Mouse (Mus musculus): ENCODE measurements at regions not wholly inside any gene's neighbourhood (a gene's known extent, or its start where the extent isn't known, plus 50 kb on each side); places are given as distances from the start of the nearest gene placed in this dataset.

GRCm38 (mm10) chr13:102344606-102345269 lies 348.6 kb upstream of the Cd180 start:
- H3K27me3 ChIP-seq (replicated peaks; ENCODE audit: control insufficient read depth, insufficient read depth, low read length) = no peaks in the 10 kb centered on the region
- no peak for TF ChIP-seq POLR2A (IDR thresholded peaks at IDR 0.05; ENCODE audit: low read depth, low read length)
- TF ChIP-seq CTCF (conservative IDR thresholded peaks at IDR 0.05; ENCODE audit: insufficient read depth, insufficient read length, low read depth, low read length) = no peak
- H3K4me1 ChIP-seq (ENCODE audit: control insufficient read depth, insufficient read depth, low read length) = no peaks in the 10 kb centered on the region
- no peak for DNase-seq
- WGBS = 81% methylated on average over 5 of the region's 5 CpGs
- H3K27ac ChIP-seq (ENCODE audit: insufficient read depth, low read depth, low read length) = no peak overlapping the region
- no peak overlapping the region for H3K4me3 ChIP-seq (ENCODE audit: insufficient read depth, low read depth, low read length)
- no peaks in the 10 kb centered on the region for H3K36me3 ChIP-seq (ENCODE audit: control insufficient read depth, insufficient read depth, low read length)

DNA sequence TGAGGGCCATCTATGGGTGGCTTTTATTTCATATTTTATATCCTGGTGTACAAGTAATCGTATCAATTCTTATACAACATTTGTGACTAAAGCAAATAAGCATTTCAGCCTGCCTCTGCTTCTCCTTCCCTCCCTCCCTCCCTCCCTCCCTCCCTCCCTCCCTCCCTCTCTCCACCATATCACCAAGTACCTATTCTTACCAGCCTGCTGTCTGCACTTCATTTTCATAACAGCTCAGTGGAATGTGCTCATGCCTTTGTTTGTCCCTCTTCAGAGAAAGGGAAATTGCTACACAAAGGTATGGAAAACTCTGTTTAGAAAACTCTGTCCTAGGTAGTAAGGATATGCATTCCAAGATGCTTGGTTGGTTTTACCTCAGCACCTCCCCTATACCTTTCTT lies 343.9 kb upstream of the Cd180 start:
- Histone ChIP-seq H3K4me3 (ENCODE audit: insufficient read depth, low read depth, low read length) (no peak overlapping the region), H3K27me3 (replicated peaks; ENCODE audit: control insufficient read depth, insufficient read depth, low read length) (no peaks in the 10 kb centered on the region), H3K27ac (ENCODE audit: insufficient read depth, low read depth, low read length) (no peak overlapping the region), H3K36me3 (ENCODE audit: control insufficient read depth, insufficient read depth, low read length) (no peaks in the 10 kb centered on the region), H3K4me1 (ENCODE audit: control insufficient read depth, insufficient read depth, low read length) (no peaks in the 10 kb centered on the region)
- TF ChIP-seq CTCF (conservative IDR thresholded peaks at IDR 0.05; ENCODE audit: insufficient read depth, insufficient read length, low read depth, low read length) (no peak), POLR2A (IDR thresholded peaks at IDR 0.05; ENCODE audit: low read depth, low read length) (no peak)
- WGBS = 94% methylated on average over 1 of the region's 1 CpGs
- DNase-seq = no peak

DNA sequence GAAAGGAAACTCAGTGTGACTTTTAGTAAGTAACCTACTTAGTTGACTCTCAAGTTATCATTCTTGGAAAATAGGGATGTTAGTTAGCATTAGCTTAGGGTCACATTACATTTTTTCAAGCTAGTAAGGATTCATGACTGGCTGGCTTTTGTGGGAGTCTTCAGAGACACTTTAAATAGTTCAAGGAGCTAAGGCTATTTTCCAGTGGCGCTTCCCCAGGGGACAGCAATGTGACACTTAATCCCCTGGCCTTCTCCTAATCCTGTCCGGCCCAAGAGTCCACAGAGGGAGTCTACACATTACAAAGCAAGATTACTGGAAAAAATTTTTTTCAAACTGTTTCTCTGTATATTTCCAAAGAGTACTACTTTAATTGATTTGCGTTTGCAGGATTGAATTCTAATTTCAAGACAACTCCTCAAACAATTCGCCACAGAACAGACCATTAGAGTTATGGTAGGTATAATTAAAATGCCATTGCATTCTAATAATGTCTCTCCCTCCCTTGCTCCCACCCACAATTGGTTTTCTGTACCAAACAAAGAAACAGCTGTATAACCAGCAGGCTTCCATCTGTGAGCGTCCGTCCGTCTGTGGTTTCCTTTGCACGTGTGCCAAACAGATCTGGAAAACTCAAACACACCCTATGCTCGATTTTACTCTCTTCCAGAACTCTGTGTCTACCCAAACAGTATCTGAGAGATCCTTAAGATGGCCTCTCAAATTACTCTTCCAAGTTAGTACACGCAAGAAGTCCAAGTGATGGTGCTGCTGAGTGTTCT lies 341.1 kb upstream of the Cd180 start:
- H3K4me3 ChIP-seq (ENCODE audit: insufficient read depth, low read depth, low read length) = no peak overlapping the region
- TF ChIP-seq POLR2A (IDR thresholded peaks at IDR 0.05; ENCODE audit: low read depth, low read length) (no peak), CTCF (conservative IDR thresholded peaks at IDR 0.05; ENCODE audit: insufficient read depth, insufficient read length, low read depth, low read length) (no peak)
- peak; percentile 20 for DNase-seq
- H3K27me3 ChIP-seq (replicated peaks; ENCODE audit: control insufficient read depth, insufficient read depth, low read length) = no peaks in the 10 kb centered on the region
- H3K36me3 ChIP-seq (ENCODE audit: control insufficient read depth, insufficient read depth, low read length) = no peaks in the 10 kb centered on the region
- H3K27ac ChIP-seq (ENCODE audit: insufficient read depth, low read depth, low read length) = no peak overlapping the region
- 68% methylated on average over 10 of the region's 10 CpGs for whole genome bisulfite sequencing
- no peaks in the 10 kb centered on the region for H3K4me1 ChIP-seq (ENCODE audit: control insufficient read depth, insufficient read depth, low read length)

GRCm38 (mm10) chr13:102355569-102355968 lies 337.8 kb upstream of the Cd180 start:
- no peak for TF ChIP-seq CTCF (conservative IDR thresholded peaks at IDR 0.05; ENCODE audit: insufficient read depth, insufficient read length, low read depth, low read length)
- TF ChIP-seq POLR2A (IDR thresholded peaks at IDR 0.05; ENCODE audit: low read depth, low read length) = no peak
- H3K36me3 ChIP-seq (ENCODE audit: control insufficient read depth, insufficient read depth, low read length) = no peaks in the 10 kb centered on the region
- H3K4me3 ChIP-seq (ENCODE audit: insufficient read depth, low read depth, low read length) = no peak overlapping the region
- H3K27ac ChIP-seq (ENCODE audit: insufficient read depth, low read depth, low read length) = no peak overlapping the region
- H3K4me1 ChIP-seq (ENCODE audit: control insufficient read depth, insufficient read depth, low read length) = no peaks in the 10 kb centered on the region
- WGBS = 40% methylated on average over 1 of the region's 1 CpGs
- no peaks in the 10 kb centered on the region for H3K27me3 ChIP-seq (replicated peaks; ENCODE audit: control insufficient read depth, insufficient read depth, low read length)
- DNase-seq = peak; percentile 38

DNA sequence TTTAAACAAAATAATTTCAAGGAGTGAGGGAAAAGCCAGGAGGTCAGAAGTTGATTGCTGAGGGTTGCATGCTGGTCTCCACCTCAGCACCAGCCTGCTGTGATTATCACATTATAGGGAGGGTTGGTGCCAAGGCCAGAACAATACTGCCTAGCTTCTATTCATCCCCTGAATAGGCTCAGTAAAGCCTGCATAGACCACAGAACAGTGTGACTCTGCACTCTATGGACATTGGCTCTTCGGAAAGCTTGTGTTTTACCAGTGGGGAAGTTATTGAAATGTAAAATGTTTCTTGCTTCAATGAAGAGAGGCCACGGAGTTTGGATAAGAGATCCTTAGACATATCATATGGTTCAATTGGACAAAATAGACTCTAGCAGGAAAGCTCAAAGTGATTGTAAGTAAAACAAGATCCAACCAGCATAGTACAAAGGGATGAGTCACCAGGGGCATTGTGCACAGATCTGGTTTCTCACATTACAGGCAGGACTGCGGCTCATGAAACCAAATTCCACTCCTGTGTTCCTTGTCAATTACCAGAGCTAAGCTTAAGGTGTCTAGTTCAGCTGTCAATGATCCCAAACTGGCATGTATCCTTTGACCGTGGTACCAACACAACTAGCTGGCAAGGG lies 320.8 kb upstream of the Cd180 start:
- H3K4me3 ChIP-seq (ENCODE audit: insufficient read depth, low read depth, low read length) = no peak overlapping the region
- H3K36me3 ChIP-seq (ENCODE audit: control insufficient read depth, insufficient read depth, low read length) = no peaks in the 10 kb centered on the region
- DNase-seq = no peak
- H3K27ac ChIP-seq (ENCODE audit: insufficient read depth, low read depth, low read length) = no peak overlapping the region
- WGBS = 60% methylated on average over 4 of the region's 4 CpGs
- TF ChIP-seq POLR2A (IDR thresholded peaks at IDR 0.05; ENCODE audit: low read depth, low read length) = no peak
- no peaks in the 10 kb centered on the region for H3K27me3 ChIP-seq (replicated peaks; ENCODE audit: control insufficient read depth, insufficient read depth, low read length)
- no peaks in the 10 kb centered on the region for H3K4me1 ChIP-seq (ENCODE audit: control insufficient read depth, insufficient read depth, low read length)

GRCm38 (mm10) chr13:102380667-102381066 lies 312.7 kb upstream of the Cd180 start:
- H3K27ac ChIP-seq (ENCODE audit: insufficient read depth, low read depth, low read length) = no peak overlapping the region
- no peaks in the 10 kb centered on the region for H3K27me3 ChIP-seq (replicated peaks; ENCODE audit: control insufficient read depth, insufficient read depth, low read length)
- H3K36me3 ChIP-seq (ENCODE audit: control insufficient read depth, insufficient read depth, low read length) = no peaks in the 10 kb centered on the region
- H3K4me3 ChIP-seq (ENCODE audit: insufficient read depth, low read depth, low read length) = no peak overlapping the region
- no peak for DNase-seq
- WGBS = 81% methylated on average over 2 of the region's 2 CpGs
- no peaks in the 10 kb centered on the region for H3K4me1 ChIP-seq (ENCODE audit: control insufficient read depth, insufficient read depth, low read length)
- TF ChIP-seq CTCF (conservative IDR thresholded peaks at IDR 0.05; ENCODE audit: insufficient read depth, insufficient read length, low read depth, low read length) = no peak
- TF ChIP-seq POLR2A (IDR thresholded peaks at IDR 0.05; ENCODE audit: low read depth, low read length) = no peak

DNA sequence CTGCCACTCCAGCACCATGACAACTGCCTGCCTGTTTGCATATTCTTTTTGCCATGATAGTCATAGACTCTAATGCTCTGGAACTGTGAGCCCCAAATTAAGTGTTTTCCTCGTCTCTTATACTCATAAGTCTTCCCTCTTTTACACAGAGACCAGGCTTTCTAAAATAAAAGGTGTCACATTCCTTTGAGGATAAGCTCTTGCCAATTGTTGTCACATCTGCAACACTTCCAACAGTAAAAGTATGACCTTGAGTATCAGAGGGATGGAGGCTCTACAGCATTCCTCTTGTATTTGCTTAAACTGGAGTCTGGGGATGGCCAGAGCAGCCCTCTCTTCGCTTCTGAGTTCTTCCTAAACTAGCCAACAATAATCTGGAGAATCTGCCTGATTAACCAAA lies 301.4 kb upstream of the Cd180 start:
- no peak for TF ChIP-seq POLR2A (IDR thresholded peaks at IDR 0.05; ENCODE audit: low read depth, low read length)
- no peak for TF ChIP-seq CTCF (conservative IDR thresholded peaks at IDR 0.05; ENCODE audit: insufficient read depth, insufficient read length, low read depth, low read length)
- H3K4me1 ChIP-seq (ENCODE audit: control insufficient read depth, insufficient read depth, low read length) = no peaks in the 10 kb centered on the region
- 79% methylated on average over 2 of the region's 2 CpGs for WGBS
- no peaks in the 10 kb centered on the region for H3K36me3 ChIP-seq (ENCODE audit: control insufficient read depth, insufficient read depth, low read length)
- DNase-seq = no peak
- no peak overlapping the region for H3K27ac ChIP-seq (ENCODE audit: insufficient read depth, low read depth, low read length)
- no peak overlapping the region for H3K4me3 ChIP-seq (ENCODE audit: insufficient read depth, low read depth, low read length)
- H3K27me3 ChIP-seq (replicated peaks; ENCODE audit: control insufficient read depth, insufficient read depth, low read length) = no peaks in the 10 kb centered on the region
